Mouse (Mus musculus): ENCODE measurements around the gene Mrpl58. TPM values are rescaled to one million over a fixed set of nuclear protein-coding genes. Genes with fewer than 3 reads are reported as not detected.

The Mrpl58 gene
- polyA plus RNA-seq, 1 experiment from 2014 or later, result 223 TPM

- DNase-seq, result peak; percentile 92
- no peaks in the 10 kb centered on the region for H3K36me3 ChIP-seq (ENCODE audit: control insufficient read depth, insufficient read depth, low read length)
- 1% methylated on average over 39 of the region's 39 CpGs for WGBS
Measured at GRCm38 (mm10) chr11:115367395-115367944, 36.1 kb upstream of the Mrpl58 start, which contains the start of gene Hid1. Gene Hid1 (minus strand): TSS chr11:115367756.

GRCm38 (mm10) chr11:115370368-115370767 is 33.2 kb upstream of the Mrpl58 start:
- H3K4me3 ChIP-seq (replicated peaks; ENCODE audit: low read depth, low read length), result no peak overlapping the region
- H3K9me3 ChIP-seq (ENCODE audit: control insufficient read depth, low read length), result no peaks in the 10 kb centered on the region
- no peak for DNase-seq
- 56% methylated on average over 7 of the region's 7 CpGs for WGBS
- ATAC-seq (ENCODE audit: low FRiP score, low TSS enrichment), result no peak
- no peaks in the 10 kb centered on the region for H3K27me3 ChIP-seq (ENCODE audit: control insufficient read depth, insufficient read depth, low read length)
- H3K27ac ChIP-seq (replicated peaks; ENCODE audit: low read depth, low read length), result no peak overlapping the region
- no peak overlapping the region for H3K4me2 ChIP-seq (ENCODE audit: low read length)
- H3K4me1 ChIP-seq (ENCODE audit: control insufficient read depth, insufficient read depth, low read length), result peaks cover 27% of the 10 kb centered on the region
- no peak overlapping the region for H3K9ac ChIP-seq (replicated peaks; ENCODE audit: low read length)
- H3K36me3 ChIP-seq (ENCODE audit: control insufficient read depth, insufficient read depth, low read length), result no peaks in the 10 kb centered on the region

More at GRCm38 (mm10) chr11:115367395-115367944, 36.1 kb upstream of the Mrpl58 start, which contains the start of gene Hid1:
- peaks cover 16% of the 10 kb centered on the region for H3K4me1 ChIP-seq (ENCODE audit: control insufficient read depth, insufficient read depth, low read length)
- H3K4me2 ChIP-seq (ENCODE audit: low read length), result peak within 1 kb of the TSS; percentile 97
- H3K27ac ChIP-seq (replicated peaks; ENCODE audit: low read depth, low read length), result peak within 1 kb of the TSS; percentile 76
- no peaks in the 10 kb centered on the region for H3K27me3 ChIP-seq (ENCODE audit: control insufficient read depth, insufficient read depth, low read length)
- peak; percentile 62 for ATAC-seq (ENCODE audit: low FRiP score, low TSS enrichment)
- H3K9me3 ChIP-seq (ENCODE audit: control insufficient read depth, low read length), result no peaks in the 10 kb centered on the region
- peak within 1 kb of the TSS; percentile 69 for H3K4me3 ChIP-seq (replicated peaks; ENCODE audit: low read depth, low read length)
- H3K9ac ChIP-seq (replicated peaks; ENCODE audit: low read length), result peak within 1 kb of the TSS; percentile 91

GRCm38 (mm10) chr11:115371354-115371753 is 32.2 kb upstream of the Mrpl58 start:
- Histone ChIP-seq H3K4me3 (replicated peaks; ENCODE audit: low read depth, low read length) (no peak overlapping the region), H3K27ac (replicated peaks; ENCODE audit: low read depth, low read length) (no peak overlapping the region), H3K4me2 (ENCODE audit: low read length) (no peak overlapping the region), H3K9me3 (ENCODE audit: control insufficient read depth, low read length) (no peaks in the 10 kb centered on the region), H3K9ac (replicated peaks; ENCODE audit: low read length) (no peak overlapping the region), H3K4me1 (ENCODE audit: control insufficient read depth, insufficient read depth, low read length) (peaks cover 17% of the 10 kb centered on the region), H3K36me3 (ENCODE audit: control insufficient read depth, insufficient read depth, low read length) (no peaks in the 10 kb centered on the region), H3K27me3 (ENCODE audit: control insufficient read depth, insufficient read depth, low read length) (no peaks in the 10 kb centered on the region)
- 71% methylated on average over 8 of the region's 8 CpGs for WGBS
- no peak for ATAC-seq (ENCODE audit: low FRiP score, low TSS enrichment)
- no peak for DNase-seq

- Histone ChIP-seq H3K4me1 (ENCODE audit: control insufficient read depth, insufficient read depth, low read length) (peaks cover 13% of the 10 kb centered on the region), H3K4me3 (replicated peaks; ENCODE audit: low read depth, low read length) (no peak overlapping the region), H3K36me3 (ENCODE audit: control insufficient read depth, insufficient read depth, low read length) (no peaks in the 10 kb centered on the region), H3K9ac (replicated peaks; ENCODE audit: low read length) (no peak overlapping the region), H3K27me3 (ENCODE audit: control insufficient read depth, insufficient read depth, low read length) (no peaks in the 10 kb centered on the region), H3K27ac (replicated peaks; ENCODE audit: low read depth, low read length) (no peak overlapping the region), H3K9me3 (ENCODE audit: control insufficient read depth, low read length) (no peaks in the 10 kb centered on the region), H3K4me2 (ENCODE audit: low read length) (no peak overlapping the region)
- ATAC-seq (ENCODE audit: low FRiP score, low TSS enrichment), result no peak
- no peak for DNase-seq
- WGBS, result 68% methylated on average over 1 of the region's 1 CpGs
Measured at GRCm38 (mm10) chr11:115372015-115372414, 31.5 kb upstream of the Mrpl58 start.

- DNase-seq (no peak), ATAC-seq (ENCODE audit: low FRiP score, low TSS enrichment) (no peak)
- Histone ChIP-seq H3K9me3 (ENCODE audit: control insufficient read depth, low read length) (no peaks in the 10 kb centered on the region), H3K9ac (replicated peaks; ENCODE audit: low read length) (no peak overlapping the region), H3K4me2 (ENCODE audit: low read length) (no peak overlapping the region), H3K27me3 (ENCODE audit: control insufficient read depth, insufficient read depth, low read length) (no peaks in the 10 kb centered on the region), H3K36me3 (ENCODE audit: control insufficient read depth, insufficient read depth, low read length) (no peaks in the 10 kb centered on the region), H3K27ac (replicated peaks; ENCODE audit: low read depth, low read length) (no peak overlapping the region), H3K4me3 (replicated peaks; ENCODE audit: low read depth, low read length) (no peak overlapping the region), H3K4me1 (ENCODE audit: control insufficient read depth, insufficient read depth, low read length) (peaks cover 13% of the 10 kb centered on the region)
- WGBS, result 37% methylated on average over 2 of the region's 2 CpGs
Measured at GRCm38 (mm10) chr11:115372737-115373136, 30.8 kb upstream of the Mrpl58 start.

- H3K4me2 ChIP-seq (ENCODE audit: low read length), result peak overlapping the region; percentile 81
- DNase-seq, result peak; percentile 82
- WGBS, result 1% methylated on average over 30 of the region's 30 CpGs
- H3K27ac ChIP-seq (replicated peaks; ENCODE audit: low read depth, low read length), result peak overlapping the region; percentile 78
- no peaks in the 10 kb centered on the region for H3K27me3 ChIP-seq (ENCODE audit: control insufficient read depth, insufficient read depth, low read length)
- peak overlapping the region; percentile 69 for H3K9ac ChIP-seq (replicated peaks; ENCODE audit: low read length)
- no peaks in the 10 kb centered on the region for H3K9me3 ChIP-seq (ENCODE audit: control insufficient read depth, low read length)
- H3K4me1 ChIP-seq (ENCODE audit: control insufficient read depth, insufficient read depth, low read length), result peaks cover 13% of the 10 kb centered on the region
- peak overlapping the region; percentile 46 for H3K4me3 ChIP-seq (replicated peaks; ENCODE audit: low read depth, low read length)
- peak; percentile 57; the same call in 1 of the 2 replicates for ATAC-seq (ENCODE audit: low FRiP score, low TSS enrichment)
- no peaks in the 10 kb centered on the region for H3K36me3 ChIP-seq (ENCODE audit: control insufficient read depth, insufficient read depth, low read length)
Measured at GRCm38 (mm10) chr11:115373805-115374694, 29.5 kb upstream of the Mrpl58 start.

GRCm38 (mm10) chr11:115374695-115375425 is 28.7 kb upstream of the Mrpl58 start:
- 68% methylated on average over 12 of the region's 12 CpGs for WGBS
- Histone ChIP-seq H3K36me3 (ENCODE audit: control insufficient read depth, insufficient read depth, low read length) (no peaks in the 10 kb centered on the region), H3K4me2 (ENCODE audit: low read length) (peak overlapping the region; percentile 81), H3K9me3 (ENCODE audit: control insufficient read depth, low read length) (no peaks in the 10 kb centered on the region), H3K4me3 (replicated peaks; ENCODE audit: low read depth, low read length) (peak overlapping the region; percentile 46), H3K4me1 (ENCODE audit: control insufficient read depth, insufficient read depth, low read length) (peaks cover 13% of the 10 kb centered on the region), H3K27ac (replicated peaks; ENCODE audit: low read depth, low read length) (peak overlapping the region; percentile 78), H3K27me3 (ENCODE audit: control insufficient read depth, insufficient read depth, low read length) (no peaks in the 10 kb centered on the region), H3K9ac (replicated peaks; ENCODE audit: low read length) (peak overlapping the region; percentile 69)
- no peak for DNase-seq
- ATAC-seq (ENCODE audit: low FRiP score, low TSS enrichment), result no peak

GRCm38 (mm10) chr11:115376722-115377121 is 26.8 kb upstream of the Mrpl58 start:
- no peaks in the 10 kb centered on the region for H3K36me3 ChIP-seq (ENCODE audit: control insufficient read depth, insufficient read depth, low read length)
- DNase-seq (no peak), ATAC-seq (ENCODE audit: low FRiP score, low TSS enrichment) (no peak)
- peaks cover 13% of the 10 kb centered on the region for H3K4me1 ChIP-seq (ENCODE audit: control insufficient read depth, insufficient read depth, low read length)
- no peaks in the 10 kb centered on the region for H3K9me3 ChIP-seq (ENCODE audit: control insufficient read depth, low read length)
- H3K9ac ChIP-seq (replicated peaks; ENCODE audit: low read length), result no peak overlapping the region
- no peak overlapping the region for H3K4me3 ChIP-seq (replicated peaks; ENCODE audit: low read depth, low read length)
- WGBS, result 69% methylated on average over 7 of the region's 7 CpGs
- no peaks in the 10 kb centered on the region for H3K27me3 ChIP-seq (ENCODE audit: control insufficient read depth, insufficient read depth, low read length)
- H3K27ac ChIP-seq (replicated peaks; ENCODE audit: low read depth, low read length), result no peak overlapping the region
- no peak overlapping the region for H3K4me2 ChIP-seq (ENCODE audit: low read length)

All from midbrain, embryonic 14.5 days (tissue).